Mouse (Mus musculus) left cerebral cortex, adult 11 months (tissue): ENCODE results near the gene Elmo1.

Experiments used
- DNase-seq: peaks from one replicate; pipeline ENCODE4 v3.0.0; 2022; ENCODE audit warnings: low spot score

Elmo1 gene

GRCm38 (mm10) chr13:20157059-20157458 lies 66.7 kb downstream of the Elmo1 start:
- no peak for DNase-seq

GRCm38 (mm10) chr13:20157529-20157928 lies 67.1 kb downstream of the Elmo1 start:
- no peak for DNase-seq

DNA sequence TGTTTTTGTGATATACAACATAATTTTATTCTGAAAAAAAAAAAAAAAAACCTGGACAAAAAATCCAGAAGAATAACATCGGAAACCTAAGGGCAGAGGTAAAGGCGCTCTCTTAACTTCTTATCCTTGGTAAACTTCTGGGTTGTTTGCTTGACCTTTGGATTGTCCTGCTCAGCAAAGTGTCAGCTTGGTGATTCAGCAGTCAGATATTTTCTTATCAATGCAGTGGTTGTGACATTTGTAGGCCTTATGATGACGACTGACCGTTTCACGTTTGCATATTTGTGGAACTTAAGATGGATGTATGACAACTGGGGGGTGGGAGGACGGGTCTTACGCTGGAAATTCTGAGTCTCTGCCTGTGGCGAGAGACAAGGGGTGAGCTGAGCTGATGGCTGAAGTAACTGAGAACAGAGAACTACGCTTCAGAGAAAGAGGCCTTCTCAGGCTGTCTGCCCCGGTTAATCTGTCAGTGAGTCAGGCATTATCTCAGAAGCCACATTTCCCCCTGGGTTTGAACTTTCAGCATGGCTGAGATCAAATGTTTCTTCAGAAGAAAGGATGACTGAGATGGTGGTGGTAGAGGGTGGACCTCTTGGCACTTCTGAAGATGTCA lies 73.1 kb downstream of the Elmo1 start:
- no peak for DNase-seq

- DNase-seq = no peak
These were observed 74.4 kb downstream of the Elmo1 start for GRCm38 (mm10) chr13:20164837-20165236.

DNA sequence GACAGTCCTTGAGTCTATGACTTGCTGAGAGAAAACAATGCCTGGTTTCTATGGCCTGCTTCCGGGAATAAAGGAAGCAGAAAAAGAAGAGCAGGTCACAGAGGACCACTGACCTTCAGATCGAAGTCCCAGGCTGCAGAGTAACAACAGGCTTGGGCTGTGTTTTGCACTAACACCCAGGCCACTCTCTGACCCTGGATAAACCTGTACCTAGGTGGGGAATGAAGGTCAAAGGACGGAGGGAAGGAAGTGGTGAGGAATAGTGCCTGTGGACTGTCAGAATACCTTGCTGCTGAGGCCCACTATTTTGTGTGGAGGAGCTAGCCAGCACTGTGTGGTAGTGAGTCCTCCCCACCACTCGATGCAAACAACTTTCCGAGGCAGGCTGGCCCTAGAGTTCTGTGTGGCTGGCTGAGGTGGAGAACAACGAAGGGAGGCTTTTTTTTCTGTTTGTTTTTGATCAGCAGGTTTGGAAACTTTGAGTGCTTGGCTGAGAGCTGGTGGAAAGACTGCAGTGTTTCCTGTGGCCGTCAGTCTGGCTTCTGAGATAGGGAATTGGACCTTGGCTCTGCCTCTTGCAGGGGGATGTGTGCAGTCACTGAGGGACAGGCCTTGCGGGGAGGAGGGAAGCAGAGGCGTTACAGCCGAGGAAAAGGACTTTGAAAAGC lies 83.7 kb downstream of the Elmo1 start:
- DNase-seq = no peak

DNA sequence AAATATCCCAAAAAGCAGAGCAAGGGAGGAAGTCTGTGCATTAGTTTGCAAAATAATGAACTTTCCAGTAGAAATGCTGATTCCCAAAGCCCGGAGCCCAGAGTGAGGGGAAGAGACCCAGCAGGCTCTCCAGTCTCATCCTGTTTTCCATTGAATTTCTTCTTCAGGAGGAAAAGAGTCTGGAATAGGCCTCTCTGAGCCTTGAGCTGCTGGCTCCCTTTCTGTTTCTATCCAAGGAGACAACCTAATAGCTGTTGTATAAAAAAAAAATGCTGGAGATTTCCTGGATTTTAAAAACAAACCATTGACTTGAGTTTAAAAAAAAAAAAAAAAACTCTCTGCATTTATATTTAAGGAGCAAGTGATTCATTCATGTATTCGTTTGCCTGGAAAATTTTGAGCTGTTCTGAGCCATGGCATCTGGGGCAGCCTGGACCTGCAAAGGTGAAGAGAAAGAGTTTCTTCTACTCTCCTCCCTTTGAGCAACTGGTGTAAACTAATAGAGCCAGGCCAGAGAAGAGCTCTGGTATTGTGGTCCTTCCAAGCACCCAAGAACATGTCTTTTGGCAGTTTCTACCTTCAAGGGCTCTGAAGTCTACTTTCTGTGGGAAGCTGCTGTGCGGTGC lies 84.4 kb downstream of the Elmo1 start:
- no peak for DNase-seq

DNA sequence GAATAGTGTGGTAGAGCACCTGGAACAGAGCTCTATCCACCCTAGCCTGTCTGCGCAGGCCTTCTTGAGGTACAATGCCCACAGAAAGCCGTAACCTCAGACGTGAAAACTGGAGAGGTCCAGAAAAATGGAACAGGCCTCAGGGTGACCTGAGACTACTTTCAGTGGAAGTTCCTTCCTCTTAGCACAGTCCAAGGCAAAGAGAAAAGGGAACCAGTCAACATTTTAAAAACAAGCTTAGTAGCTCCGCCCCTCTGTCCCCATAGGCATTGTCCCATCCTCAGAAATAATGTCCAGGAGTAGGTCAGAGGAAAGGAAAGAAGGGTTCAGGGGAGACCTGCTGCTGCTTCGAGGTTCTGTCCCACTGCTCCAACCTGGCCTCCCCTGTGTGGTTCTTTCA lies 90.3 kb downstream of the Elmo1 start:
- no peak for DNase-seq

GRCm38 (mm10) chr13:20181321-20181720 lies 90.9 kb downstream of the Elmo1 start:
- DNase-seq = no peak

DNA sequence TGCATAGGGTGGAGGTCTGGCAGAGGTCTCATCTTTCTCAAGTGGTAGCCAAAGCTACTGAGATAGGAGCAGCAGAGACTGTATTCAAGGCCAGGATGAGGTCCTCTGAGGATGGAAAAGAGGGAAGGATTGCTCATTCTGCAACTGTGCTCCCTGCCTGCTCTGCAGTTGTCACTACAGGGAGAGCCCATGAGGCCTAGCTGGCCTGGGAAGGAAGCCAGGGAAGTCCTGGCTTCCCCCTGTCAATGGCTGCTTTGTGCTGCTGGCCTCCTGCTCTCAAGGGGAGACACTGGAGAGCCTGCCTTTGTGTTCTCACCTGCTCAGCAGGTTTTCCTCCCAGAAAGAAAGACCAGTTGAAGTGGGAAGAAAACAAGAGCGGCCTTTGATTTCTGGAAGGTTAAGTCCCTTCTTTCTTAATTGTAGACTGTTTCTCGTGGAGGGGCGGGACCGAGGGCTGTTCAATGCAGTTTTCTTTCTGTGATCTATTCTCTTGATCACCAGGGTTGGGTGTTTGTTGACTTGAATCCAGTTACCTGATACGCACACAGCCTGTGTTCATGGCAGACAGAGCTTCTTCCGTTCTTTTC lies 91.9 kb downstream of the Elmo1 start:
- no peak for DNase-seq

DNA sequence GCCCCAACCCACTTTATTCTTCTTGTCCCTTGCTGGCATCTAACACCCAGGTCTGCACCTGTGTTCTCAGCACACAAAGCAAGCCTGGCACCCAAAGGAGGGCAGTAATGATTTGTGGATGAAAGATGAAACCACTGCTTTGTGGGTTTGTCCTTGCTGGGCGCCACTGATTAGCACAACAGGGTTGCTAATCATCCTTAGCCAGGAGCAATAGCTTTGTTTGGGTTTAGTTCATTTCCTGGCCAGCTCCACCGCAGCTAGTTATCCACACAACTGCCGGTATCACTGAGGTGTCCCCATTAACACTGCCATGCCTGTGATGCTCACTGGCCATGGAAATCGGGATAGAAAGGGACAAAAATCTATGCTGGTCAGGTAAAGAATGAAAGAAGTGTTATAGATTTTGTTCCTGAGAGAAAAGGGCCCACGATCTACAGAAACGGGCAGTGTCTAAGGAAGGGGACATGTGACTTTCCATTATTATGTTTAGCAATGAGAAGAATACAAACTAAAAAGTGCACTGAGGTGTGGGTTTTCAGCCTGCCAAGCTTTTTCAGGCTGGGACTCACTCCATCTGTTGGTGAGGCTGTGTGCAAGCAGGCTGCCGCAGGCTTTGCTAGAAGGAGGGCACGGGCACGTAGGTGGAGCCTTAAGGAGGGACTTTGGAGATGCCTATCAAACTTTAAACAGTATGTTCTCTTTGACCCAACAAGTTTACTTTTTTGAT lies 93.3 kb downstream of the Elmo1 start:
- DNase-seq = no peak

DNA sequence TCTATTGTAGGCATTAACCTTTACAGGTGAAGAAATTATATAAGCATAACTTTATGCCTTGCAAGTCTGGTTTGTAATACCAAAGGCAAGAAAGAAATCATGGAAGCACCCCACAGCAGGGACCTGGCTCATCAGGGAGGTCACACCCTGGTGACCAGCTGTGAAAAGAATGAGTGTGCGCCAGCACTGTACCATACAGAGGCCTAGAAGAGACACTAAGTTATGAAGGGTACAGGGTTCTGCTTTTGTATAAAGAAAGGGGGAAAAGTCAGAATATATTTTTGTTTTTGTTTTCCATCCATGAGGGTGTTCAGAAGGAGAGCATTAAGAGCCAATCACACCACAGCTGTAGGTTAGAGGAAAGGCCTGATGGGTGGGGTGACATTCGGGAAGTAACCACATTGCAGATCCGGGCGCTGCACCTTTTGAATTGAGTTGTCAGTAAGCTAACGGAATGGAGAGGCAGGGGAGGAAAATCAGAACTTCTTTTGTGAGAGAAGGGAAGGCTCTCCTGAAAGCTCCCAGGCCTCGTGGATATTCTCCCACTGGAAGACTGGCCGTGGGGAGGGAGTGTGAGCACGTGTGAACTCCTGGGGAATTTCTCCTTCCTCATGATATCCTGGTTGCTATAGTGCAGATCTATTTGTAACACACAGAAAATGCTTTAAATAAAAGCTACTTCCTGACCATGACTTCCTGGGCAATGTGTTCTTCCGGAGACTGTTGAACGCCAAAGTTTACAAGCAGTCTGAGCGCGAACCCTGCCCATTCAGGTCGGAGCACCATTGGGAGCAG lies 94.0 kb downstream of the Elmo1 start:
- DNase-seq = no peak

GRCm38 (mm10) chr13:20185034-20185846 lies 94.8 kb downstream of the Elmo1 start:
- DNase-seq = no peak

- DNase-seq = no peak
These were observed 95.4 kb downstream of the Elmo1 start for GRCm38 (mm10) chr13:20185847-20186213.

DNA sequence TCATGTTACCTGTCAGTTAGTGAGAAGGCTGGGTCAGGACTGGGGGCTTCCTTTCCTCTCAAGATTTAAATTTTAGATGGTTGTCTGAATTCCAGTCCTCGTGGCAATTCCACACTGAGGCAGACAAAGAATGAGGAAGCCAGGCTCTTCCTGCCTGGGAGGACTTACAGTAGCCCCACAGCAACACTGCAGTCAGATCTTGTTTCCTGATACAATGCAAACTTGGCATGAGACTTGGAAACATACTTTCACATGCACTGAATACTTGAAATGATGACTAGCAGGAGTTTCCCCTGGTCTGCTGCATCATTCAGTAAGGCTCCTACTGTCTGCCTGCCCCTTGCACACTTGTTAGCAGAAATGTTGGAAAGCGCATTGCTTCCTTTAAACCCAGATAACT lies 97.3 kb downstream of the Elmo1 start:
- no peak for DNase-seq

GRCm38 (mm10) chr13:20192009-20192584 lies 101.7 kb downstream of the Elmo1 start:
- no peak for DNase-seq

DNA sequence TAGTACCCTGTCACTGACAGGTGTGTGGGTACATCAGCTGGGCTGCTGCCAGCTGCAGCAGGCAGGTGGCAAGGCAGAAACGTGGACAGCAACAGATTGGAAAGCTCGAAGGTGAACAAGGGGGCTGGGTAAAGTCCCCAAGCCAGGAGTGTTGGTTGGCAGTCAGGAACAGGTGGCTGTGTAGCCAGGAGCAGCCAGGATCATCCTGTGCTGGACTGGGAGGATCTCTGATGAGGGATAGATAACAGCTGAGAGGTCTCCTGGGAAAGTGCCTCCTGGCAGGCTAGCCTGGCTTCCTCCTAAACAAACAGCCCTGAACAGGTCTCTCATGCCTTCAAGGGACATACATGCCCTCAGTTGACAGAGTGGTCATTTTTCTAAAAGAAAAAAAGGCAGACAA lies 110.2 kb downstream of the Elmo1 start:
- no peak for DNase-seq

DNA sequence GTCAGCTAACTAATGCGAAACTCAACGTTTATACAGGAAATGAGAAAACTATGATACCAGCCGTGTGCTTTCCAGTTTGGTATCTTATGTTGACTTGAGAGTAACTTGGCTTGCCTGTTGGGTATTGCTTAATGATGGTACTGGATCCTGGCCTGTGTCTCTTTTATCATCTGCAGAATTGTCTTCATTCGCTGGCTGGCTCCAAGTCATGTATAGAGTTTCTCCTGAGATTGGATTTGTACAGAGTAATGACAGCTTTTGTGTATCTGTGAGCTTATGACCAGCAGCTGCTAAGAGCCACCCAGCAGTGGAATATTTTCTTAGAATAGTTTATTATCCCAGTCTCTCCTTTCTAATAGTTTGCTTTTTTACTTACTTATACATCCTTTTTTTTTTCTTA lies 112.2 kb downstream of the Elmo1 start:
- no peak for DNase-seq

DNA sequence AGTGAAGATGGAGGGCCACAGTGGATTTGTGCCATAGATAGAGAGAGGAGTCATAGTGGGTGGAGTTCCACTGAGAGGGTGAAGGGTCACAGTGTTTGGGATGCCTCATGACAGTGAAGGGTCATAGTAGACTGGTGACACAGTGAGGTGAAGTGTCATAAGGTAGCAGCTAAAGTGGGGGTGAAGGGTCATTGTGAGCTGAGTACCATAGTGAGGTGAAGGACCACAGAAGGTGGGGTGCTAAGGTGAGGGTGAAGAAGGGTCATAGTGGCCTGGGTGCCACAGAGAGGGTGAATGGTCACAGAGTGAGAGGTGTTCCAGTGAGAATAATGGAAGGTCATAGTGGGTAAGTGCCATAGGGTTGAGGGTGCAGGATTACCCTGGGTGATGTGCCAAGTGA lies 113.8 kb downstream of the Elmo1 start:
- no peak for DNase-seq

DNA sequence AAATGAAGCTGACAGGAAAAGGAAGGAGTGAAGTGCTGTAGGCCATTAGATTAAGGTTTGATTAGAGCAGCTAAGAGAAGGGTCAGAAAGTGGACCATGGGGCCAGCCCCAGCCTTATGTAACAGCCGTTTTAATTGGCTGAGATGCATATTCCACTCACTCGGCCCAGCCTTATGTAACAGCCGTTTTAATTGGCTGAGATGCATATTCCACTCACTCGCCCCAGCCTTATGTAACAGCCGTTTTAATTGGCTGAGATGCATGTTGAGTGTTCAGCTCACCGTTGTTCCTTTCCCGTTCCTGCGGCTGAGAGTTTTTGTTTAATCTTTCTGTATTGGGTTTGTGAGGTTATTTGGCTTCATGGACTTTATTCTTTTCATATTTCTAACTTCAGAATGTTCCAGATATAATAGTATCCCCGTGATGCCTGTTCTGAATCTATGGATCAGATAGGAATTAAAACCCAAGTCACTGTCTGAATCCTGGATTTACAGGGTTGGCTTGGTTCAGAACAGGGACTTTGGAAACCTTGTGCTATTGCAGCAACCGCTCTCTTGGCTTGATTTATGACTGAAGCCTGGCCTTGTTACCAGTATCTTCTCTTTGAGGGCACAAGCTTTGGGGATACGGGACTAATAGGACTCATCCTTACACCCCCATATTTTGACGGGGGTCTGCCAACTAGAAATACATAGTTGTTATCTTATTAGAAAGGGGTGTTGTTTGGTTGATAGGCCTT lies 114.8 kb downstream of the Elmo1 start:
- no peak for DNase-seq

- no peak for DNase-seq
These were observed 115.3 kb downstream of the Elmo1 start for GRCm38 (mm10) chr13:20205746-20206145.
